Mouse (Mus musculus): Measurements from ENCODE around the gene Ap3s2.

- TF ChIP-seq POLR2A (IDR thresholded peaks at IDR 0.05; ENCODE audit: low read depth, low read length) (no peak), CTCF (IDR thresholded peaks at IDR 0.05; ENCODE audit: extremely low read depth, insufficient read length, insufficient replicate concordance, low read depth, low read length) (no peak)
These were observed 85.3 kb downstream of the Ap3s2 start for GRCm38 (mm10) chr7:79835196-79835595.

All from small intestine, adult 2 months (tissue).